Mouse (Mus musculus) limb, embryonic 12.5 days (tissue): ENCODE measurements around the gene Rdh19. TPM values are rescaled to one million over a fixed set of nuclear protein-coding genes. Genes with fewer than 3 reads are reported as not detected.

Experiments used
- ATAC-seq: fragments of 200-750 bp; cut with Nextera tagmentation; 2 replicates; pipeline ENCODE4 v1.8.0; 2017; ENCODE audit warnings: low read depth, moderate TSS enrichment; ENCODE audit not compliant: insufficient number of reproducible peaks, insufficient read depth, low FRiP score, low TSS enrichment
- H3K27ac ChIP-seq: fragments of 300-500 bp; sonication (generic); 2 replicates; pipeline ENCODE4 v1.5.1; 2016; ENCODE audit warnings: mild to moderate bottlenecking, moderate library complexity
- H3K27me3 ChIP-seq: fragments of 300-500 bp; sonication (generic); 2 replicates; pipeline ENCODE4 v1.6.1; 2016; ENCODE audit warnings: mild to moderate bottlenecking, moderate library complexity
- H3K36me3 ChIP-seq: fragments of 300-500 bp; sonication (generic); 2 replicates; pipeline ENCODE4 v1.6.1; 2016; ENCODE audit warnings: mild to moderate bottlenecking, moderate library complexity
- H3K4me1 ChIP-seq: fragments of 300-500 bp; sonication (generic); replicated peaks from 2 replicates; pipeline ENCODE4 v1.6.1; 2016
- H3K4me2 ChIP-seq: fragments of 300-500 bp; sonication (generic); 2 replicates; pipeline ENCODE4 v1.6.1; 2016; ENCODE audit warnings: mild to moderate bottlenecking, moderate library complexity
- H3K4me3 ChIP-seq: fragments of 300-500 bp; sonication (generic); replicated peaks from 2 replicates; pipeline ENCODE4 v1.5.1; 2016; ENCODE audit warnings: mild to moderate bottlenecking
- H3K9ac ChIP-seq: fragments of 300-500 bp; sonication (generic); replicated peaks from 2 replicates; pipeline ENCODE4 v1.6.1; 2016; ENCODE audit warnings: mild to moderate bottlenecking, moderate library complexity
- H3K9me3 ChIP-seq: fragments of 300-500 bp; sonication (generic); 2 replicates; pipeline ENCODE4 v1.6.1; 2016; ENCODE audit warnings: mild to moderate bottlenecking, moderate library complexity
- WGBS: fragments of 180-500 bp; shearing (Covaris S2); methylation state at CpG from one replicate; pipeline ENCODE4 v1.1.7; 2016; 5-methylcytosine and 5-hydroxymethylcytosine counted together
- polyA plus RNA-seq: library from polyadenylated mRNA; unstranded; fragments of >200 nt; fragmentation: Nextera tagmentation; extraction: Ambion mirVana; gene quantifications from 2 replicates; pipeline ENCODE4 v1.2.1, GENCODE M21; 2016

The Rdh19 gene
- polyA plus RNA-seq, 1 experiment from 2014 or later = not detected

DNA sequence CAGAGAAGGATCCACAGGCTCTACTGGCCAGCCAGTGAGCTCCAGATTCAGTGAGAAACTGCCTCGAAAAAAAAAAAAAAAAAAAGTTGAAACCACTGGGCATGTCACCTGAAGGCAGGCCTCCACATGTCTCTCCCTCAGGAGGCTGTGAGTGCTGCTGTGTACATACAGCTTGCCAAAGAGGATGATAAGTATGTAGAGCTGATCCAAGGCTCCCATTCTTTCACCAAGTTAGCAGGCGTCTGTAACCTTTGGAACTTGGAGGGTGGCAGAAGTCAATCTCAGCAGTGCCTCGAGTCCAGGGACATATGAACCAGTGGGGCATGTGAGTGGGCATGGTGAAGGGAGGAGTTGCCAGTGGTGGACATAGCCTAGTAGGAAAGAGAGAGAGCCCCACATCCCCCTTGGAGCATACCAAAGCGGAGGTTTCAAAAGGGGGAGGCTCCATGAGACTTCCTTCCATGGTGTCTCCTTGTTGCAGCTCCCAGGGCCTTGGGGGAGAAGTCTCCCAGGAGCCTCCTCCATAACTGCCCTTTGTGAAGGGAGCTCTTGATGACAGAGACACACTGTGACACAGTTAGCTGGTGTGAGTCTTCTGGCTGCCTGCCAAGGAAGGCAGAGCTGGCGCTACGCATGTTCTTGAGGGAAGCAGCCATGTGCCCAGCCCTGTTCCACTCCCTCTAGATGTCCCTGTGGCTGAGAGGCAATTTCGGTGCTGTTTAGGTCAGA is 55.2 kb downstream of the Rdh19 start:
- H3K9me3 ChIP-seq = no peaks in the 10 kb centered on the region
- no peak for ATAC-seq
- H3K4me2 ChIP-seq = no peak overlapping the region
- 74% methylated on average over 7 of the region's 7 CpGs for WGBS
- H3K4me3 ChIP-seq = no peak overlapping the region
- H3K36me3 ChIP-seq = no peaks in the 10 kb centered on the region
- no peak overlapping the region for H3K9ac ChIP-seq
- no peaks in the 10 kb centered on the region for H3K27me3 ChIP-seq
- no peaks in the 10 kb centered on the region for H3K4me1 ChIP-seq
- no peak overlapping the region for H3K27ac ChIP-seq

DNA sequence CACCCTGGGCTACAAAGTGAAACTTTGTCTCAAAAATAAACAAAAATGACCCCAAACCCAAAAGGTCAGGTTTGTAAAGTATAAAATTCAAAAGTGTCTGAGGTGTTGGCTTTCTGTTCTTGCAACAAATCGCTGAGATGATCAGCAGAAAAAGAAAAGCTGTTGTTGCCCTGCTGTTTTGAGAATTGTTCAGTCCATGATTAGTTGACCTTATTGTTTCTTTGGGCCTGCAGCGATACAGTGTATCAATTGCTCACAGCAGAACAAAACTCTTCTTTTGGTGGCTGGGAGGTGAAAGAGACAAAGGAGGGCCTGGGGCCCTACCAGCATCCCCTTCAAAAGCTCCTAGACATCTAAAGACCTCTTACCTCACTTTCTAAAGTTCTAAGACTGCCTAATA is 56.4 kb downstream of the Rdh19 start:
- no peak for ATAC-seq

DNA sequence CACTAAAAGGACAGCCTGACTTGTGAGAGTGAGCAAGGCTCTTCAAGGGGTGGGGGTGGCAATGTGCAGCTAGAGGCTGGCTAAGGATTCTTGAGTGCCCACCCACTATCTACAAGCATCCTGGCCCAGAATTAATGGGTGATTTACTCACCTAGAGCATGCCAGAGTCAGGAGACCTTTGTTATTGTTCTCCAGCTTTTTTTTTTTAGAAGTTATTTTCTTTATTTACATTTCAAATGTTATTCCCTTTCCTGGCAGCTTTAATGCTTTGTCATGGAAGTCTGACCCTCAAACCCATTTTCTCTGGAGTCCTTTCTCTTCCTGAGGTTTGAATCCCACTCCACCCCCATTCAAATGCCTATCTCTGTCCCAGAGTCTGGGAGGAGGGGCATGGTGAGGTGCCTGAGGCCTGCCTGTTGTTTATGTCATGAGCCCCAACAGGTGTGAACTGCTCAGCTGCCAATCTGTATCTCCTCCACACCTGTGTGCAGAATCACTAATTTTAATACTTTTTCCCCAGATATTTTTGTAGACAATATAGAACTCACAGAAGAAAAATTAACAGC is 57.7 kb downstream of the Rdh19 start:
- ATAC-seq = no peak
- H3K27me3 ChIP-seq = no peaks in the 10 kb centered on the region
- H3K36me3 ChIP-seq = no peaks in the 10 kb centered on the region

More for the DNA sequence above, 56.4 kb downstream of the Rdh19 start:
- Histone ChIP-seq H3K9me3 (no peaks in the 10 kb centered on the region), H3K9ac (no peak overlapping the region), H3K4me3 (no peak overlapping the region), H3K4me2 (no peak overlapping the region), H3K27me3 (no peaks in the 10 kb centered on the region), H3K36me3 (no peaks in the 10 kb centered on the region), H3K4me1 (no peaks in the 10 kb centered on the region), H3K27ac (no peak overlapping the region)
- 88% methylated on average over 2 of the region's 2 CpGs for WGBS

More for the DNA sequence above, 57.7 kb downstream of the Rdh19 start:
- H3K4me1 ChIP-seq = no peaks in the 10 kb centered on the region
- no peak overlapping the region for H3K4me3 ChIP-seq
- H3K4me2 ChIP-seq = no peak overlapping the region
- no peak overlapping the region for H3K9ac ChIP-seq
- H3K9me3 ChIP-seq = no peaks in the 10 kb centered on the region
- H3K27ac ChIP-seq = no peak overlapping the region

Other genes with a start within 250 kb of the Rdh19 start
- 87.6 and 94.7 TPM in 2 replicates for gene Lrp1, start 228.8 kb upstream of the Rdh19 start, polyA plus RNA-seq
- 8.7 and 12.1 TPM in 2 replicates for gene Stat6, start 206.9 kb upstream of the Rdh19 start, polyA plus RNA-seq
- gene Nemp1, start 183.0 kb upstream of the Rdh19 start, polyA plus RNA-seq = 12.6 and 13.5 TPM in 2 replicates
- gene Nab2, start 181.4 kb upstream of the Rdh19 start, polyA plus RNA-seq = 15.3 and 19.1 TPM in 2 replicates
- 0.33 and 0.59 TPM in 2 replicates for gene Myo1a, start 144.8 kb upstream of the Rdh19 start, polyA plus RNA-seq
- gene Tac2, start 125.5 kb upstream of the Rdh19 start, polyA plus RNA-seq = 1.1 and 1.8 TPM in 2 replicates
- 4.3 and 4.6 TPM in 2 replicates for gene Zbtb39, start 110.4 kb upstream of the Rdh19 start, polyA plus RNA-seq
- 0.49 and 0.59 TPM in 2 replicates for gene Gpr182, start 98.2 kb upstream of the Rdh19 start, polyA plus RNA-seq
- gene Rdh1, start 90.2 kb upstream of the Rdh19 start, polyA plus RNA-seq = 0.05 TPM in 1 of 2 replicates, not detected in the other
- 0.16 TPM in 1 of 2 replicates, not detected in the other for gene Rdh16f1, start 90.1 kb upstream of the Rdh19 start, polyA plus RNA-seq
- gene Rdh9, start 73.5 kb upstream of the Rdh19 start, polyA plus RNA-seq = 0.15 TPM in 1 of 2 replicates, not detected in the other
- gene Rdh16, start 48.8 kb upstream of the Rdh19 start, polyA plus RNA-seq = not detected in 2 replicates
- gene Rdh16f2, start 16.5 kb downstream of the Rdh19 start, polyA plus RNA-seq = not detected in 2 replicates
- gene Rdh7, start 38.9 kb downstream of the Rdh19 start, polyA plus RNA-seq = not detected in 2 replicates
- gene Sdr9c7, start 48.6 kb downstream of the Rdh19 start, polyA plus RNA-seq = not detected in 2 replicates
- gene Hsd17b6, start 157.7 kb downstream of the Rdh19 start, polyA plus RNA-seq = not detected in 2 replicates
- gene Prim1, start 165.2 kb downstream of the Rdh19 start, polyA plus RNA-seq = 102 and 104 TPM in 2 replicates
- 916 and 923 TPM in 2 replicates for gene Naca, start 185.6 kb downstream of the Rdh19 start, polyA plus RNA-seq
- 567 and 594 TPM in 2 replicates for gene Ptges3, start 209.0 kb downstream of the Rdh19 start, polyA plus RNA-seq
- gene Atp5b, start 233.3 kb downstream of the Rdh19 start, polyA plus RNA-seq = 2,018 and 2,026 TPM in 2 replicates
- 8.6 and 9.5 TPM in 2 replicates for gene Baz2a, start 241.6 kb downstream of the Rdh19 start, polyA plus RNA-seq